Mouse (Mus musculus): ENCODE results near the gene Ggct. TPM values are rescaled to one million over a fixed set of nuclear protein-coding genes. Genes with fewer than 3 reads are reported as not detected.
A peak's percentile ranks its signal among the peaks of the same experiment; 100 is the strongest.

Ggct gene
- total RNA-seq (2017) = 65.5 to 105 TPM (median 85.7 TPM) in 3 replicates

- peak; percentile 98 for ATAC-seq (replicated peaks; ENCODE audit: insufficient number of reproducible peaks, low FRiP score, low TSS enrichment, poor library complexity, severe bottlenecking)
Observed at GRCm38 (mm10) chr6:54992734-54993260, at the start of gene Ggct. Ggct (minus strand) TSS chr6:54992950.

- no peak for ATAC-seq (replicated peaks; ENCODE audit: insufficient number of reproducible peaks, low FRiP score, low TSS enrichment, poor library complexity, severe bottlenecking)
Observed at GRCm38 (mm10) chr6:55040031-55040430, 47.3 kb upstream of the Ggct start.

- no peak for ATAC-seq (replicated peaks; ENCODE audit: insufficient number of reproducible peaks, low FRiP score, low TSS enrichment, poor library complexity, severe bottlenecking)
Observed at GRCm38 (mm10) chr6:55039446-55039783, 46.7 kb upstream of the Ggct start.

GRCm38 (mm10) chr6:55038671-55039445 is 46.1 kb upstream of the Ggct start:
- ATAC-seq (replicated peaks; ENCODE audit: insufficient number of reproducible peaks, low FRiP score, low TSS enrichment, poor library complexity, severe bottlenecking) = no peak

GRCm38 (mm10) chr6:55037799-55038670 is 45.3 kb upstream of the Ggct start, which contains the start of gene Gars:
Gars (plus strand) TSS chr6:55038007.
- ATAC-seq (replicated peaks; ENCODE audit: insufficient number of reproducible peaks, low FRiP score, low TSS enrichment, poor library complexity, severe bottlenecking) = peak; percentile 82

- ATAC-seq (replicated peaks; ENCODE audit: insufficient number of reproducible peaks, low FRiP score, low TSS enrichment, poor library complexity, severe bottlenecking) = no peak
Observed at GRCm38 (mm10) chr6:55036731-55037130, 44.0 kb upstream of the Ggct start.

GRCm38 (mm10) chr6:55027642-55028041 is 34.9 kb upstream of the Ggct start:
- no peak for ATAC-seq (replicated peaks; ENCODE audit: insufficient number of reproducible peaks, low FRiP score, low TSS enrichment, poor library complexity, severe bottlenecking)

GRCm38 (mm10) chr6:55021806-55022205 is 29.1 kb upstream of the Ggct start:
- no peak for ATAC-seq (replicated peaks; ENCODE audit: insufficient number of reproducible peaks, low FRiP score, low TSS enrichment, poor library complexity, severe bottlenecking)

- no peak for ATAC-seq (replicated peaks; ENCODE audit: insufficient number of reproducible peaks, low FRiP score, low TSS enrichment, poor library complexity, severe bottlenecking)
Observed at GRCm38 (mm10) chr6:55018417-55018816, 25.7 kb upstream of the Ggct start.

- ATAC-seq (replicated peaks; ENCODE audit: insufficient number of reproducible peaks, low FRiP score, low TSS enrichment, poor library complexity, severe bottlenecking) = peak; percentile 60; the same call in 1 of the 2 replicates
Observed at GRCm38 (mm10) chr6:55016710-55017583, 24.2 kb upstream of the Ggct start.

- ATAC-seq (replicated peaks; ENCODE audit: insufficient number of reproducible peaks, low FRiP score, low TSS enrichment, poor library complexity, severe bottlenecking) = peak; percentile 65
Observed at GRCm38 (mm10) chr6:55016236-55016635, 23.5 kb upstream of the Ggct start.

GRCm38 (mm10) chr6:55014184-55014583 is 21.4 kb upstream of the Ggct start:
- ATAC-seq (replicated peaks; ENCODE audit: insufficient number of reproducible peaks, low FRiP score, low TSS enrichment, poor library complexity, severe bottlenecking) = no peak

- no peak for ATAC-seq (replicated peaks; ENCODE audit: insufficient number of reproducible peaks, low FRiP score, low TSS enrichment, poor library complexity, severe bottlenecking)
Observed at GRCm38 (mm10) chr6:55012516-55012915, 19.8 kb upstream of the Ggct start.

- no peak for ATAC-seq (replicated peaks; ENCODE audit: insufficient number of reproducible peaks, low FRiP score, low TSS enrichment, poor library complexity, severe bottlenecking)
Observed at GRCm38 (mm10) chr6:55010330-55011091, 17.8 kb upstream of the Ggct start.

- ATAC-seq (replicated peaks; ENCODE audit: insufficient number of reproducible peaks, low FRiP score, low TSS enrichment, poor library complexity, severe bottlenecking) = no peak
Observed at GRCm38 (mm10) chr6:55009391-55010230, 16.9 kb upstream of the Ggct start.

- no peak for ATAC-seq (replicated peaks; ENCODE audit: insufficient number of reproducible peaks, low FRiP score, low TSS enrichment, poor library complexity, severe bottlenecking)
Observed at GRCm38 (mm10) chr6:55008401-55008800, 15.7 kb upstream of the Ggct start.

- ATAC-seq (replicated peaks; ENCODE audit: insufficient number of reproducible peaks, low FRiP score, low TSS enrichment, poor library complexity, severe bottlenecking) = no peak
Observed at GRCm38 (mm10) chr6:55003559-55003958, 10.8 kb upstream of the Ggct start.
